In genomic region chr17:15065391-15066024, GRCm38 (mm10) we compare ENCODE assay signal across 9 mouse cellular contexts. TPM values are rescaled to one million over a fixed set of nuclear protein-coding genes. Genes with fewer than 3 reads are reported as not detected.
DNase-seq lines count a peak whose midpoint lies in the region; ATAC-seq and TF ChIP-seq lines count a peak whose summit lies in the region.
"Had no signal": no experiment of that assay in that cellular context is flagged by ENCODE, and none has a peak within 500 bp of the region (broad histone marks: within the 10 kb centered on the region; RNA-seq: fewer than 3 reads in every experiment).

No protein-coding gene starts in this region.

- H3K9ac ChIP-seq in embryonic facial prominence, embryonic 11.5 days (replicated peaks; ENCODE audit: low read length), result no peak overlapping the region
- H3K9ac ChIP-seq in kidney, embryonic 14.5 days (ENCODE audit: low read depth, low read length), result no peak overlapping the region; the same call in 1 of the 2 replicates
- H3K9ac ChIP-seq: liver, embryonic 13.5 days had no signal

- 42% methylated on average over 13 of the region's 13 CpGs for WGBS in embryonic facial prominence, embryonic 11.5 days
- 41% methylated on average over 13 of the region's 13 CpGs for WGBS in heart, embryonic 10.5 days
- 39% methylated on average over 13 of the region's 13 CpGs for WGBS in kidney, embryonic 14.5 days

- peak; percentile 47 for TF ChIP-seq CTCF in E14TG2a.4 (conservative IDR thresholded peaks at IDR 0.05; ENCODE audit: low read length)

- DNase-seq in adrenal gland, postnatal 10 days, result peak; percentile 74
- DNase-seq in embryonic facial prominence, embryonic 11.5 days (ENCODE audit: low spot score), result peak; percentile 79
- peak; percentile 82 for DNase-seq in heart, embryonic 10.5 days (ENCODE audit: low spot score)
- DNase-seq in lung, adult 18-20 months, result peak; percentile 46 to 73
- DNase-seq in ovary, adult 18-20 months (ENCODE audit: low spot score), result peak; percentile 24
- no peak for DNase-seq in T-cell, adult 2 months (ENCODE audit: low spot score)
- DNase-seq: liver, embryonic 13.5 days had no signal

- peaks cover 17% of the 10 kb centered on the region for H3K4me1 ChIP-seq in E14TG2a.4 (replicated peaks; ENCODE audit: low read depth, low read length)
- no peaks in the 10 kb centered on the region for H3K4me1 ChIP-seq in embryonic facial prominence, embryonic 11.5 days (ENCODE audit: control insufficient read depth, insufficient read depth, low read length)
- peaks cover 30% of the 10 kb centered on the region for H3K4me1 ChIP-seq in heart, embryonic 10.5 days
- peaks cover 3% of the 10 kb centered on the region; the same call in 1 of the 2 replicates for H3K4me1 ChIP-seq in kidney, embryonic 14.5 days (ENCODE audit: control insufficient read depth, insufficient read depth, low read length)

- no peak overlapping the region for H3K27ac ChIP-seq in embryonic facial prominence, embryonic 11.5 days (replicated peaks; ENCODE audit: low read depth, low read length)
- no peak overlapping the region for H3K27ac ChIP-seq in heart, embryonic 10.5 days
- no peak overlapping the region for H3K27ac ChIP-seq in kidney, embryonic 14.5 days (ENCODE audit: low read depth, low read length)
- H3K27ac ChIP-seq: liver, embryonic 13.5 days had no signal

- peak; percentile 75 for ATAC-seq in embryonic facial prominence, embryonic 11.5 days (replicated peaks; ENCODE audit: insufficient number of reproducible peaks, low FRiP score, low TSS enrichment, low read depth)
- ATAC-seq in kidney, embryonic 14.5 days (ENCODE audit: low FRiP score, low TSS enrichment), result peak; percentile 79

- peak overlapping the region; percentile 11 for H3K4me3 ChIP-seq in E14TG2a.4 (replicated peaks; ENCODE audit: low read length)
- no peak overlapping the region for H3K4me3 ChIP-seq in embryonic facial prominence, embryonic 11.5 days (ENCODE audit: low read depth, low read length)
- no peak overlapping the region for H3K4me3 ChIP-seq in heart, embryonic 10.5 days
- H3K4me3 ChIP-seq in kidney, embryonic 14.5 days (ENCODE audit: low read length), result 0 out of 2 replicates have a peak overlapping the region, but pooled peaks have one; percentile 8
- H3K4me3 ChIP-seq: liver, embryonic 13.5 days had no signal

- H3K36me3 ChIP-seq in E14TG2a.4 (ENCODE audit: insufficient read depth, low read length), result peaks cover 54% of the 10 kb centered on the region
- H3K36me3 ChIP-seq in embryonic facial prominence, embryonic 11.5 days (replicated peaks; ENCODE audit: control insufficient read depth, insufficient read depth, low read depth, low read length), result no peaks in the 10 kb centered on the region
- peaks cover 11% of the 10 kb centered on the region for H3K36me3 ChIP-seq in heart, embryonic 10.5 days
- H3K36me3 ChIP-seq in kidney, embryonic 14.5 days (ENCODE audit: control insufficient read depth, insufficient read depth, low read length), result peaks cover 19% of the 10 kb centered on the region; the same call in 1 of the 2 replicates

- no peaks in the 10 kb centered on the region for H3K9me3 ChIP-seq in E14TG2a.4 (ENCODE audit: low read length)
- no peaks in the 10 kb centered on the region for H3K9me3 ChIP-seq in embryonic facial prominence, embryonic 11.5 days (replicated peaks; ENCODE audit: control insufficient read depth, low read length)
- H3K9me3 ChIP-seq in heart, embryonic 10.5 days, result no peaks in the 10 kb centered on the region
- H3K9me3 ChIP-seq in kidney, embryonic 14.5 days (ENCODE audit: control insufficient read depth, low read length), result no peaks in the 10 kb centered on the region
- H3K9me3 ChIP-seq: liver, embryonic 13.5 days had no signal

- H3K27me3 ChIP-seq in E14TG2a.4 (ENCODE audit: insufficient read depth, low read length), result no peaks in the 10 kb centered on the region
- H3K27me3 ChIP-seq in embryonic facial prominence, embryonic 11.5 days (ENCODE audit: control insufficient read depth, insufficient read depth, low read length), result no peaks in the 10 kb centered on the region
- peaks cover 13% of the 10 kb centered on the region; the same call in 1 of the 2 replicates for H3K27me3 ChIP-seq in heart, embryonic 10.5 days (ENCODE audit: insufficient read depth, poor library complexity, severe bottlenecking)
- H3K27me3 ChIP-seq in kidney, embryonic 14.5 days (ENCODE audit: control insufficient read depth, insufficient read depth, low read length), result no peaks in the 10 kb centered on the region
- H3K27me3 ChIP-seq: liver, embryonic 13.5 days had no signal

- H3K4me2 ChIP-seq in embryonic facial prominence, embryonic 11.5 days (ENCODE audit: low read depth, low read length), result no peak overlapping the region
- H3K4me2 ChIP-seq in kidney, embryonic 14.5 days (replicated peaks; ENCODE audit: low read depth, low read length), result peak overlapping the region; percentile 26; the same call in 1 of the 2 replicates
- H3K4me2 ChIP-seq: liver, embryonic 13.5 days had no signal

RNA-seq across cellular contexts. Expression of gene Gm3448, which starts 24.2 kb away (rescaled TPM):
- 1 to 10 TPM; 3.7 to 7.0 TPM for total RNA-seq in adrenal gland, postnatal 10 days (2021)
- polyA plus RNA-seq in embryonic facial prominence, embryonic 11.5 days (2014; fragmentation: Nextera tagmentation; extraction: Ambion mirVana), result 3.2 and 3.7 TPM in 2 replicates
- polyA plus RNA-seq in heart, embryonic 10.5 days (2016; fragmentation: Nextera tagmentation; extraction: Ambion mirVana), result 2.7 and 3.2 TPM in 2 replicates
- 3.8 and 4.0 TPM in 2 replicates for polyA plus RNA-seq in kidney, embryonic 14.5 days (2014; fragmentation: Nextera tagmentation; extraction: Ambion mirVana)

RNA-seq across cellular contexts. Expression of gene Tcte3, which starts 24.2 kb away (rescaled TPM):
- total RNA-seq in adrenal gland, postnatal 10 days (2021), result 1 to 10 TPM; 2.0 to 3.6 TPM
- 0.52 and 1.3 TPM in 2 replicates for polyA plus RNA-seq in embryonic facial prominence, embryonic 11.5 days (2014; fragmentation: Nextera tagmentation; extraction: Ambion mirVana)
- polyA plus RNA-seq in heart, embryonic 10.5 days (2016; fragmentation: Nextera tagmentation; extraction: Ambion mirVana), result 0.60 and 0.83 TPM in 2 replicates
- not detected in 2 replicates for polyA plus RNA-seq in kidney, embryonic 14.5 days (2014; fragmentation: Nextera tagmentation; extraction: Ambion mirVana)

RNA-seq across cellular contexts. Expression of gene Ermard, which starts 24.5 kb away (rescaled TPM):
- total RNA-seq in adrenal gland, postnatal 10 days (2021), result 10 to 100 TPM; 38.5 to 60.9 TPM
- 58.7 and 68.2 TPM in 2 replicates for polyA plus RNA-seq in embryonic facial prominence, embryonic 11.5 days (2014; fragmentation: Nextera tagmentation; extraction: Ambion mirVana)
- polyA plus RNA-seq in heart, embryonic 10.5 days (2016; fragmentation: Nextera tagmentation; extraction: Ambion mirVana), result 67.6 and 80.2 TPM in 2 replicates
- 70.0 and 96.9 TPM in 2 replicates for polyA plus RNA-seq in kidney, embryonic 14.5 days (2014; fragmentation: Nextera tagmentation; extraction: Ambion mirVana)

RNA-seq across cellular contexts. Expression of gene Gm3435, which starts 55.5 kb away (rescaled TPM):
- 1 to 10 TPM; 5.8 to 5.9 TPM for total RNA-seq in adrenal gland, postnatal 10 days (2021)
- polyA plus RNA-seq in embryonic facial prominence, embryonic 11.5 days (2014; fragmentation: Nextera tagmentation; extraction: Ambion mirVana), result 3.8 and 6.1 TPM in 2 replicates
- 4.7 and 6.1 TPM in 2 replicates for polyA plus RNA-seq in heart, embryonic 10.5 days (2016; fragmentation: Nextera tagmentation; extraction: Ambion mirVana)
- 5.2 and 8.2 TPM in 2 replicates for polyA plus RNA-seq in kidney, embryonic 14.5 days (2014; fragmentation: Nextera tagmentation; extraction: Ambion mirVana)

Comparison
In these comparisons a context has a peak if more than half of its experiments do, and no peak if none do; other contexts are left out.
1. H3K4me3 ChIP-seq: peak in E14TG2a.4 (single experiment) and kidney, embryonic 14.5 days (single experiment); none in embryonic facial prominence, embryonic 11.5 days (single experiment) and heart, embryonic 10.5 days (single experiment).